Mouse (Mus musculus) gastrocnemius, postnatal 36 days (tissue): ENCODE data around the gene Ston2. TPM values are rescaled to one million over a fixed set of nuclear protein-coding genes. Genes with fewer than 3 reads are reported as not detected.

ENCODE experiments used
- DNase-seq, 2 experiments: peaks; one replicate each; pipeline ENCODE4 v3.0.0; 2022
- intact Hi-C: fragments of 180-260 bp; cut with DNase I; formaldehyde crosslinking; loops from one replicate; pipeline ENCODE4 v1.15.1; 2025
- total RNA-seq, 2 experiments: library from RNA; stranded (reverse); gene quantifications; 2 replicates each; pipeline ENCODE4 v1.2.3; 2021

The Ston2 gene
- total RNA-seq, 2 experiments from 2014 or later = 42.5 to 46.6 TPM

GRCm38 (mm10) chr12:91673141-91673540 lies 115.0 kb downstream of the Ston2 start:
- no peak for DNase-seq
- intact Hi-C loops = no loop called here

- intact Hi-C loops = no loop called here
- DNase-seq = no peak
These were observed 115.7 kb downstream of the Ston2 start for GRCm38 (mm10) chr12:91672528-91672927.

- no peak for DNase-seq
- intact Hi-C loops = no loop called here
These were observed 119.5 kb downstream of the Ston2 start for GRCm38 (mm10) chr12:91668529-91669245.

- intact Hi-C loops = no loop called here
These were observed 120.4 kb downstream of the Ston2 start for GRCm38 (mm10) chr12:91667741-91668140.

GRCm38 (mm10) chr12:91666607-91667006 lies 121.6 kb downstream of the Ston2 start:
- intact Hi-C loops = no loop called here
- DNase-seq = no peak

More at GRCm38 (mm10) chr12:91667741-91668140, 120.4 kb downstream of the Ston2 start:
- no peak for DNase-seq

GRCm38 (mm10) chr12:91665431-91665830 lies 122.8 kb downstream of the Ston2 start:
- intact Hi-C loops = no loop called here
- DNase-seq = no peak

GRCm38 (mm10) chr12:91663260-91663659 lies 124.9 kb downstream of the Ston2 start:
- intact Hi-C loops = no loop called here
- no peak for DNase-seq

GRCm38 (mm10) chr12:91662844-91663243 lies 125.3 kb downstream of the Ston2 start:
- DNase-seq = no peak
- intact Hi-C loops = no loop called here

- no peak for DNase-seq
- intact Hi-C loops = no loop called here
These were observed 127.4 kb downstream of the Ston2 start for GRCm38 (mm10) chr12:91660640-91661417.

GRCm38 (mm10) chr12:91654399-91655122 lies 133.6 kb downstream of the Ston2 start:
- DNase-seq = no peak
- intact Hi-C loops = no loop called here

GRCm38 (mm10) chr12:91648426-91648825 lies 139.8 kb downstream of the Ston2 start:
- intact Hi-C loops = no loop called here
- DNase-seq = no peak

GRCm38 (mm10) chr12:91645361-91646123 lies 142.6 kb downstream of the Ston2 start:
- peak in 1 of 2 experiments; percentile 19 for DNase-seq
- intact Hi-C loops = no loop called here

GRCm38 (mm10) chr12:91643221-91643620 lies 145.0 kb downstream of the Ston2 start:
- no peak for DNase-seq
- intact Hi-C loops = no loop called here

- intact Hi-C loops = no loop called here
- DNase-seq = no peak
These were observed 145.6 kb downstream of the Ston2 start for GRCm38 (mm10) chr12:91642426-91643093.

- intact Hi-C loops = loop anchor here (2.0 kb wide), 1 partner anchor 147 kb away; the partner anchor contains the start of gene Ston2
- DNase-seq = no peak
These were observed 146.5 kb downstream of the Ston2 start for GRCm38 (mm10) chr12:91641631-91642141.

GRCm38 (mm10) chr12:91641133-91641532 lies 147.1 kb downstream of the Ston2 start:
- DNase-seq = no peak
- intact Hi-C loops = loop anchor here (2.0 kb wide), 1 partner anchor 148 kb away; the partner anchor contains the start of gene Ston2

- intact Hi-C loops = loop anchor here (2.0 kb wide), 1 partner anchor 148 kb away; the partner anchor contains the start of gene Ston2
- DNase-seq = peak in 1 of 2 experiments; percentile 40
These were observed 147.5 kb downstream of the Ston2 start for GRCm38 (mm10) chr12:91640712-91641111.

- intact Hi-C loops = no loop called here
- DNase-seq = no peak
These were observed 149.8 kb downstream of the Ston2 start for GRCm38 (mm10) chr12:91638351-91638750.
